Mouse (Mus musculus) spleen, adult 2 months (tissue): Measurements from ENCODE around the gene Tpm4.

Experiments
- CTCF ChIP-seq: fragments of 200-500 bp; IDR thresholded peaks from 2 replicates; pipeline ENCODE4 v1.5.1; 2011; ENCODE audit warnings: mild to moderate bottlenecking, inconsistent platforms; ENCODE audit not compliant: insufficient read depth, insufficient read length, insufficient replicate concordance; ENCODE audit errors: extremely low read depth
- POLR2A ChIP-seq: fragments of 200-500 bp; IDR thresholded peaks from 2 replicates; pipeline ENCODE4 v1.6.1; 2011; ENCODE audit warnings: low read depth, low read length, inconsistent platforms

DNA sequence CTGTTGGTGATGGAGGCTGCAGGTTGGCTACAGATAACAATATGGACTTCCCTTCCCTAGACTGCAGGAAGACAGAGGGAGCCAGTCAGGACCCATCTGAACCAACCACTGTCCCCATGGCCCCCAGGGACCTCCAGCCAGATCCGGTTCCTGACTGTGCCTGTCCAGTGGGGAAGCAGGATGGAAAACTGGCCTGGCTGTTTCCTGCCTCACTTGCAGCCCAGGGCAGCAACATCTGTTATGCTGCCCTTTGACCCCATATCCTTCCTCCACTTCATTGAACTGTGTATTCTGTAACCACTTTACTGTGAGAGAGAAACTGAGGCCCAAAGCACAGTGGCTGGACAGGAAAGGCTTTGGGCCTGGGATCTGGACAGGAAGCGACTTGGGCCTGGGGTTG lies 3.5 kb upstream of the Tpm4 start:
- no peak for TF ChIP-seq CTCF
- no peak for TF ChIP-seq POLR2A
